Mouse (Mus musculus) cerebellum, adult 2 months (tissue): ENCODE results near the gene Epha2. TPM values are rescaled to one million over a fixed set of nuclear protein-coding genes. Genes with fewer than 3 reads are reported as not detected.
A peak's percentile ranks its signal among the peaks of the same experiment; 100 is the strongest.

Experiments used
- DNase-seq, 2 experiments: peaks; one replicate each; pipeline ENCODE4 v3.0.0; 2021
- H3K27ac ChIP-seq: fragments of 200-500 bp; 2 replicates; pipeline ENCODE4 v1.5.1; 2012; ENCODE audit warnings: low read length, control low read depth, inconsistent platforms; ENCODE audit not compliant: insufficient read depth
- H3K27me3 ChIP-seq: fragments of 200-500 bp; 2 replicates; pipeline ENCODE4 v1.6.1; 2012; ENCODE audit warnings: inconsistent platforms, mild to moderate bottlenecking, low read length, moderate library complexity; ENCODE audit not compliant: control insufficient read depth, insufficient read depth
- H3K4me1 ChIP-seq: fragments of 200-500 bp; 2 replicates; pipeline ENCODE4 v1.6.1; 2011; ENCODE audit warnings: low read length; ENCODE audit not compliant: control insufficient read depth, insufficient read depth
- H3K4me3 ChIP-seq: fragments of 200-500 bp; replicated peaks from 2 replicates; pipeline ENCODE3; 2011; ENCODE audit warnings: mild to moderate bottlenecking, low read depth, low read length, control low read depth; ENCODE audit not compliant: insufficient read depth
- CTCF ChIP-seq: fragments of 200-500 bp; IDR thresholded peaks from 2 replicates; pipeline ENCODE4 v1.5.1; 2011; ENCODE audit warnings: low read depth, mild to moderate bottlenecking, control low read depth, low read length, moderate library complexity, borderline replicate concordance; ENCODE audit not compliant: insufficient read depth
- POLR2A ChIP-seq: fragments of 200-500 bp; IDR thresholded peaks from 2 replicates; pipeline ENCODE4 v1.6.1; 2011; ENCODE audit warnings: low read length, control low read depth, borderline replicate concordance; ENCODE audit not compliant: insufficient read depth
- WGBS: fragments of 180-500 bp; shearing (Covaris S2); methylation state at CpG from one replicate; pipeline ENCODE4 v1.1.7; 2018; 5-methylcytosine and 5-hydroxymethylcytosine counted together
- polyA plus RNA-seq: library from polyadenylated mRNA; depleted of rRNA; stranded (reverse); fragments of >200 nt; gene quantifications from 2 replicates; pipeline ENCODE4 v1.2.3, GENCODE M21; 2012

Gene Epha2
- polyA plus RNA-seq, 1 experiment: 2.0 TPM

GRCm38 (mm10) chr4:141316023-141316422 lies 15.0 kb downstream of the Epha2 start:
- TF ChIP-seq CTCF: no peak
- no peak for TF ChIP-seq POLR2A
- no peak overlapping the region for H3K4me3 ChIP-seq
- peak; percentile 37 to 54 for DNase-seq
- H3K4me1 ChIP-seq: peaks cover 21% of the 10 kb centered on the region
- no peaks in the 10 kb centered on the region for H3K27me3 ChIP-seq
- WGBS: 16% methylated on average over 7 of the region's 7 CpGs
- peak overlapping the region; percentile 17; the same call in 1 of the 2 replicates for H3K27ac ChIP-seq

- DNase-seq: peak; percentile 21 to 25
- no peak for TF ChIP-seq CTCF
- TF ChIP-seq POLR2A: no peak
- H3K27me3 ChIP-seq: no peaks in the 10 kb centered on the region
These were observed 15.6 kb downstream of the Epha2 start for GRCm38 (mm10) chr4:141316498-141317180.

GRCm38 (mm10) chr4:141317914-141318313 lies 16.9 kb downstream of the Epha2 start:
- H3K27ac ChIP-seq: no peak overlapping the region
- DNase-seq: no peak
- peaks cover 15% of the 10 kb centered on the region for H3K4me1 ChIP-seq
- WGBS: 92% methylated on average over 7 of the region's 7 CpGs
- no peaks in the 10 kb centered on the region for H3K27me3 ChIP-seq
- TF ChIP-seq POLR2A: no peak
- TF ChIP-seq CTCF: no peak
- H3K4me3 ChIP-seq: no peak overlapping the region

More at GRCm38 (mm10) chr4:141316498-141317180, 15.6 kb downstream of the Epha2 start:
- Histone ChIP-seq H3K27ac (0 out of 2 replicates have a peak overlapping the region, but pooled peaks have one; percentile 17), H3K4me1 (peaks cover 16% of the 10 kb centered on the region), H3K4me3 (no peak overlapping the region)
- 54% methylated on average over 18 of the region's 18 CpGs for WGBS

GRCm38 (mm10) chr4:141322526-141322925 lies 21.5 kb downstream of the Epha2 start:
- Histone ChIP-seq H3K4me3 (no peak overlapping the region), H3K27ac (no peak overlapping the region), H3K4me1 (peaks cover 15% of the 10 kb centered on the region; the same call in 1 of the 2 replicates), H3K27me3 (no peaks in the 10 kb centered on the region)
- no peak for TF ChIP-seq CTCF
- no peak for TF ChIP-seq POLR2A
- no peak for DNase-seq
- WGBS: 89% methylated on average over 11 of the region's 11 CpGs

GRCm38 (mm10) chr4:141324771-141325191 lies 23.7 kb downstream of the Epha2 start:
- Histone ChIP-seq H3K4me1 (peaks cover 15% of the 10 kb centered on the region; the same call in 1 of the 2 replicates), H3K27ac (no peak overlapping the region), H3K27me3 (no peaks in the 10 kb centered on the region), H3K4me3 (no peak overlapping the region)
- WGBS: 22% methylated on average over 6 of the region's 6 CpGs
- DNase-seq: peak; percentile 54 to 71
- TF ChIP-seq CTCF (0 out of 2 replicates have a peak, but pooled peaks have one; percentile 15), POLR2A (no peak)

GRCm38 (mm10) chr4:141325636-141326035 lies 24.6 kb downstream of the Epha2 start:
- Histone ChIP-seq H3K27me3 (no peaks in the 10 kb centered on the region), H3K27ac (no peak overlapping the region), H3K4me3 (no peak overlapping the region), H3K4me1 (peaks cover 15% of the 10 kb centered on the region; the same call in 1 of the 2 replicates)
- no peak for DNase-seq
- TF ChIP-seq CTCF (no peak), POLR2A (no peak)
- 87% methylated on average over 15 of the region's 15 CpGs for WGBS

- WGBS: 85% methylated on average over 4 of the region's 4 CpGs
- TF ChIP-seq CTCF (no peak), POLR2A (no peak)
- peaks cover 15% of the 10 kb centered on the region; the same call in 1 of the 2 replicates for H3K4me1 ChIP-seq
- H3K27ac ChIP-seq: no peak overlapping the region
- H3K4me3 ChIP-seq: no peak overlapping the region
- DNase-seq: no peak
- H3K27me3 ChIP-seq: no peaks in the 10 kb centered on the region
These were observed 26.0 kb downstream of the Epha2 start for GRCm38 (mm10) chr4:141327075-141327474.

- no peak overlapping the region for H3K27ac ChIP-seq
- no peak for DNase-seq
- no peaks in the 10 kb centered on the region for H3K27me3 ChIP-seq
- peaks cover 15% of the 10 kb centered on the region; the same call in 1 of the 2 replicates for H3K4me1 ChIP-seq
- TF ChIP-seq CTCF (no peak), POLR2A (no peak)
- no peak overlapping the region for H3K4me3 ChIP-seq
- 81% methylated on average over 9 of the region's 9 CpGs for WGBS
These were observed 27.7 kb downstream of the Epha2 start for GRCm38 (mm10) chr4:141328742-141329141.
